Mouse (Mus musculus): ENCODE results near the gene Slc41a1.
A peak's percentile ranks its signal among the peaks of the same experiment; 100 is the strongest.
"Not testable (repeated sequence)": the region's sequence is repeated elsewhere in the genome, so short reads cannot be mapped to it uniquely, and the experiment has no call there.

Gene Slc41a1

GRCm38 (mm10) chr1:131827207-131827786 lies at the start of gene Slc41a1:
Gene Slc41a1, plus strand, starts transcription at chr1:131827493.
- peak; percentile 27 to 39 for DNase-seq

GRCm38 (mm10) chr1:131794591-131794990 lies 32.7 kb upstream of the Slc41a1 start:
- no peak for DNase-seq

- DNase-seq, result no peak
Observed at GRCm38 (mm10) chr1:131795171-131795570, 32.1 kb upstream of the Slc41a1 start.

GRCm38 (mm10) chr1:131797202-131797909 lies 29.9 kb upstream of the Slc41a1 start, which contains the start of gene Pm20d1:
Gene Pm20d1, plus strand, starts transcription at chr1:131797381.
- peak in 1 of 2 experiments; percentile 7 for DNase-seq

GRCm38 (mm10) chr1:131800001-131800400 lies 27.3 kb upstream of the Slc41a1 start:
- no peak for DNase-seq

GRCm38 (mm10) chr1:131801071-131801470 lies 26.2 kb upstream of the Slc41a1 start:
- DNase-seq, result no peak

GRCm38 (mm10) chr1:131802652-131803051 lies 24.6 kb upstream of the Slc41a1 start:
- DNase-seq, result no peak

GRCm38 (mm10) chr1:131804166-131804565 lies 23.1 kb upstream of the Slc41a1 start:
- no peak for DNase-seq

- DNase-seq, result no peak
Observed at GRCm38 (mm10) chr1:131808986-131809385, 18.3 kb upstream of the Slc41a1 start.

GRCm38 (mm10) chr1:131809651-131810050 lies 17.6 kb upstream of the Slc41a1 start:
- no peak for DNase-seq

GRCm38 (mm10) chr1:131811393-131811792 lies 15.9 kb upstream of the Slc41a1 start:
- no peak for DNase-seq

- no peak for DNase-seq
Observed at GRCm38 (mm10) chr1:131812006-131812405, 15.3 kb upstream of the Slc41a1 start.

- no peak for DNase-seq
Observed at GRCm38 (mm10) chr1:131812631-131813295, 14.5 kb upstream of the Slc41a1 start.

- DNase-seq, result no peak
Observed at GRCm38 (mm10) chr1:131813731-131814130, 13.6 kb upstream of the Slc41a1 start.

GRCm38 (mm10) chr1:131814191-131814590 lies 13.1 kb upstream of the Slc41a1 start:
- no peak for DNase-seq

- DNase-seq, result no peak
Observed at GRCm38 (mm10) chr1:131816886-131817285, 10.4 kb upstream of the Slc41a1 start.

- DNase-seq, result not testable (repeated sequence)
Observed at GRCm38 (mm10) chr1:131820353-131820752, 6.9 kb upstream of the Slc41a1 start.

- no peak for DNase-seq
Observed at GRCm38 (mm10) chr1:131820887-131821328, 6.4 kb upstream of the Slc41a1 start.

GRCm38 (mm10) chr1:131822292-131822691 lies 5.0 kb upstream of the Slc41a1 start:
- no peak for DNase-seq

GRCm38 (mm10) chr1:131822856-131823492 lies 4.3 kb upstream of the Slc41a1 start:
- DNase-seq, result no peak

- no peak for DNase-seq
Observed at GRCm38 (mm10) chr1:131823563-131823962, 3.7 kb upstream of the Slc41a1 start.

- no peak for DNase-seq
Observed at GRCm38 (mm10) chr1:131824528-131825181, 2.6 kb upstream of the Slc41a1 start.

- peak; percentile 92 to 93 for DNase-seq
Observed at GRCm38 (mm10) chr1:131827787-131828258, 530 bp downstream of the Slc41a1 start.

Data from spleen, adult 18-20 months (tissue).